Mouse (Mus musculus) NIH3T3 (cell line): Measurements from ENCODE around the gene Azin2.

ENCODE experiments used
- DNase-seq: peaks from one replicate; pipeline ENCODE4 v3.0.0-alpha.2; 2012; ENCODE audit warnings: low read depth

Azin2 gene

GRCm38 (mm10) chr4:128977217-128977616, 15.0 kb upstream of the Azin2 start:
- no peak for DNase-seq

GRCm38 (mm10) chr4:128976577-128976976, 14.3 kb upstream of the Azin2 start:
- peak; percentile 50 for DNase-seq

GRCm38 (mm10) chr4:128974677-128975076, 12.4 kb upstream of the Azin2 start:
- no peak for DNase-seq

- peak; percentile 90 for DNase-seq
Measured at GRCm38 (mm10) chr4:128971065-128971694, 8.9 kb upstream of the Azin2 start.

- DNase-seq, result peak; percentile 81
Measured at GRCm38 (mm10) chr4:128970417-128970807, 8.2 kb upstream of the Azin2 start.

GRCm38 (mm10) chr4:128969607-128970416, 7.6 kb upstream of the Azin2 start:
- DNase-seq, result peak; percentile 64

GRCm38 (mm10) chr4:128969081-128969480, 6.8 kb upstream of the Azin2 start:
- no peak for DNase-seq

GRCm38 (mm10) chr4:128966751-128967150, 4.5 kb upstream of the Azin2 start:
- DNase-seq, result peak; percentile 37

GRCm38 (mm10) chr4:128962926-128963290, 666 bp upstream of the Azin2 start:
- DNase-seq, result peak; percentile 31

GRCm38 (mm10) chr4:128961301-128962028, 777 bp downstream of the Azin2 start:
- peak; percentile 50 for DNase-seq

- DNase-seq, result no peak
Measured at GRCm38 (mm10) chr4:128959676-128960075, 2.6 kb downstream of the Azin2 start.

- no peak for DNase-seq
Measured at GRCm38 (mm10) chr4:128958849-128959248, 3.4 kb downstream of the Azin2 start.

GRCm38 (mm10) chr4:128958156-128958555, 4.1 kb downstream of the Azin2 start:
- no peak for DNase-seq

GRCm38 (mm10) chr4:128957155-128957911, 4.9 kb downstream of the Azin2 start:
- peak; percentile 95 for DNase-seq

GRCm38 (mm10) chr4:128953851-128954250, 8.4 kb downstream of the Azin2 start:
- DNase-seq, result no peak

- peak; percentile 67 for DNase-seq
Measured at GRCm38 (mm10) chr4:128950461-128950860, 11.8 kb downstream of the Azin2 start.

GRCm38 (mm10) chr4:128949470-128950005, 12.7 kb downstream of the Azin2 start:
- no peak for DNase-seq

- peak; percentile 67 for DNase-seq
Measured at GRCm38 (mm10) chr4:128948137-128948674, 14.0 kb downstream of the Azin2 start.

GRCm38 (mm10) chr4:128947326-128947933, 14.8 kb downstream of the Azin2 start:
- DNase-seq, result no peak

- DNase-seq, result no peak
Measured at GRCm38 (mm10) chr4:128946736-128947135, 15.5 kb downstream of the Azin2 start.

GRCm38 (mm10) chr4:128942346-128942745, 19.9 kb downstream of the Azin2 start:
- DNase-seq, result peak; percentile 36
